18 mouse cellular contexts compared by ENCODE assay signal in genomic region chr9:115862802-115863201, GRCm38 (mm10). TPM values are rescaled to one million over a fixed set of nuclear protein-coding genes. Genes with fewer than 3 reads are reported as not detected.
DNase-seq lines count a peak whose midpoint lies in the region; ATAC-seq and TF ChIP-seq lines count a peak whose summit lies in the region.
"Had no signal": no experiment of that assay in that cellular context is flagged by ENCODE, and none has a peak within 500 bp of the region (broad histone marks: within the 10 kb centered on the region; RNA-seq: fewer than 3 reads in every experiment).

No protein-coding gene starts in this region.

- no peak overlapping the region for H3K4me3 ChIP-seq in hindbrain, postnatal 0 days (ENCODE audit: low read length)
- H3K4me3 ChIP-seq: hindbrain, embryonic 15.5 days; left cerebral cortex, adult 2 months; limb, embryonic 13.5 days; neural tube, embryonic 13.5 days had no signal

- TF ChIP-seq CTCF in hindbrain, postnatal 0 days (IDR thresholded peaks at IDR 0.05; ENCODE audit: low read depth), result no peak

- H3K4me2 ChIP-seq in hindbrain, postnatal 0 days (ENCODE audit: low read depth, low read length), result no peak overlapping the region
- H3K4me2 ChIP-seq: hindbrain, embryonic 15.5 days; limb, embryonic 13.5 days; neural tube, embryonic 13.5 days had no signal

- H3K4me1 ChIP-seq in hindbrain, postnatal 0 days (ENCODE audit: insufficient read depth, low read length), result no peaks in the 10 kb centered on the region
- H3K4me1 ChIP-seq: hindbrain, embryonic 15.5 days; limb, embryonic 13.5 days; neural tube, embryonic 13.5 days had no signal

- H3K36me3 ChIP-seq in hindbrain, postnatal 0 days (ENCODE audit: insufficient read depth, low read length), result no peaks in the 10 kb centered on the region
- H3K36me3 ChIP-seq: G1E; hindbrain, embryonic 15.5 days; limb, embryonic 13.5 days; neural tube, embryonic 13.5 days had no signal

- no peaks in the 10 kb centered on the region for H3K27me3 ChIP-seq in hindbrain, postnatal 0 days (ENCODE audit: insufficient read depth, low read length)
- H3K27me3 ChIP-seq: hindbrain, embryonic 15.5 days; limb, embryonic 13.5 days; neural tube, embryonic 13.5 days had no signal

- no peak overlapping the region for H3K9ac ChIP-seq in hindbrain, postnatal 0 days (replicated peaks; ENCODE audit: low read length)
- H3K9ac ChIP-seq: hindbrain, embryonic 15.5 days; limb, embryonic 13.5 days; neural tube, embryonic 13.5 days had no signal

- no peaks in the 10 kb centered on the region for H3K9me3 ChIP-seq in hindbrain, postnatal 0 days (ENCODE audit: low read length)
- H3K9me3 ChIP-seq: hindbrain, embryonic 15.5 days; limb, embryonic 13.5 days; neural tube, embryonic 13.5 days had no signal

- ATAC-seq in megakaryocyte, adult 5-6 weeks (ENCODE audit: poor library complexity, severe bottlenecking), result peak; percentile 83
- no peak for ATAC-seq in hindbrain, postnatal 0 days
- ATAC-seq: activated CD4-positive, CD25-positive, alpha-beta regulatory T cell, adult 4 months had no signal

- H3K27ac ChIP-seq in hindbrain, postnatal 0 days, result no peak overlapping the region
- H3K27ac ChIP-seq: hindbrain, embryonic 15.5 days; left cerebral cortex, adult 2 months; limb, embryonic 13.5 days; neural tube, embryonic 13.5 days had no signal

- WGBS in hindbrain, postnatal 0 days, result 78% methylated on average over 5 of the region's 5 CpGs

- DNase-seq in CD4-positive helper T cell, adult 2 months (ENCODE audit: low read depth, low spot score), result peak; percentile 34
- DNase-seq in WW6 (ENCODE audit: low read depth, low spot score), result peak; percentile 67
- peak; percentile 23 for DNase-seq in induced T-regulatory cell, adult 2 months (ENCODE audit: low read depth)
- DNase-seq in retina, embryonic 14.5 days (ENCODE audit: low spot score), result no peak
- no peak for DNase-seq in ovary, adult 18-20 months (ENCODE audit: low spot score)
- no peak for DNase-seq in hindbrain, postnatal 0 days (ENCODE audit: low spot score)
- DNase-seq: cerebellum, adult 8-10 months; embryo, embryonic 11 days; kidney, adult 8-10 months had no signal

RNA-seq across cellular contexts. Expression of gene Gadl1, which starts 46.5 kb away (rescaled TPM):
- total RNA-seq in megakaryocyte, adult 5-6 weeks (2015), result not detected in 2 replicates
- 0.24 TPM in 1 of 2 replicates, not detected in the other for total RNA-seq in megakaryocyte, adult 5-6 weeks (2017)
- not detected in 2 replicates for total RNA-seq in hindbrain, postnatal 0 days (2014; rRNA removed)
- polyA plus RNA-seq in hindbrain, postnatal 0 days (2015; fragmentation: Nextera tagmentation; extraction: Ambion mirVana), result 0.24 and 0.25 TPM in 2 replicates
- polyA plus RNA-seq: G1E; gonadal fat pad, adult 2 months; spleen, adult 2 months had no signal

Comparison
In these comparisons a context has a peak if more than half of its experiments do, and no peak if none do; other contexts are left out.
1. DNase-seq: peak in CD4-positive helper T cell, adult 2 months (single experiment), WW6 (single experiment) and induced T-regulatory cell, adult 2 months (single experiment); none in retina, embryonic 14.5 days (single experiment), ovary, adult 18-20 months (single experiment) and hindbrain, postnatal 0 days (single experiment).